16 mouse cellular contexts compared by ENCODE assay signal in the genomic region with DNA sequence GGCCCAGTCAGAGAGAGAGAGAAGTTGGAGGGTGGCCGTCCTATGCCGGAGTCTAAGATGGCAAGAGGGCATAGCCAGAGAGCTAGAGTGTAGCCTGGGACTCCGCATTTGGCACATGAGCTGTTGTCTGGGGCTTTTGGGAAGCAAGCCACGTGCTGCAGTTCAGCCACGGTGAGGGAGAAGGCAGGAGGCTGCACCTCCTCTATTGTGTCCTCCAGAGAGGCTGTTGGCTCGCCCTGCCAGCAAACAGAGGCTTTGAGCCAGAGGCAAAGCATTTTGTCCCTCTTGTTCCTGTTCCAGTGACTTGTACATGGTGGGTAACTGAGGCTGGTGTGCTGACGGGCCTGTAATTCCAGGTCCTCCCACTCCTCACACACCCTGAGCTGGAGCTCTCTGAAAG. TPM values are rescaled to one million over a fixed set of nuclear protein-coding genes. Genes with fewer than 3 reads are reported as not detected.
DNase-seq lines count a peak whose midpoint lies in the region.
"Had no signal": no experiment of that assay in that cellular context is flagged by ENCODE, and none has a peak within 500 bp of the region (broad histone marks: within the 10 kb centered on the region; RNA-seq: fewer than 3 reads in every experiment).

No protein-coding gene starts in this region.

- no peaks in the 10 kb centered on the region for H3K36me3 ChIP-seq in heart, embryonic 10.5 days
- H3K36me3 ChIP-seq: embryonic facial prominence, embryonic 12.5 days; hindbrain, embryonic 15.5 days; limb, embryonic 12.5 days; midbrain, embryonic 12.5 days; neural tube, embryonic 12.5 days had no signal

- intact Hi-C loops in left cerebral cortex, postnatal 4 days (cut with DNase I), result no loop called here

- H3K27me3 ChIP-seq in heart, embryonic 10.5 days (ENCODE audit: insufficient read depth, poor library complexity, severe bottlenecking), result no peaks in the 10 kb centered on the region
- H3K27me3 ChIP-seq: embryonic facial prominence, embryonic 12.5 days; hindbrain, embryonic 15.5 days; limb, embryonic 12.5 days; midbrain, embryonic 12.5 days; neural tube, embryonic 12.5 days had no signal

- WGBS in heart, embryonic 10.5 days, result 88% methylated on average over 7 of the region's 7 CpGs

- peak overlapping the region; percentile 44 for H3K27ac ChIP-seq in heart, embryonic 10.5 days
- H3K27ac ChIP-seq: kidney, postnatal 0 days; midbrain, embryonic 12.5 days; neural tube, embryonic 12.5 days had no signal

- H3K4me1 ChIP-seq in heart, embryonic 10.5 days, result peaks cover 18% of the 10 kb centered on the region
- H3K4me1 ChIP-seq: embryonic facial prominence, embryonic 12.5 days; limb, embryonic 12.5 days; midbrain, embryonic 12.5 days; neural tube, embryonic 12.5 days had no signal

- H3K4me3 ChIP-seq in heart, embryonic 10.5 days, result no peak overlapping the region
- H3K4me3 ChIP-seq: embryonic facial prominence, embryonic 12.5 days; hindbrain, embryonic 15.5 days; limb, embryonic 12.5 days; midbrain, embryonic 12.5 days; neural tube, embryonic 12.5 days had no signal

- DNase-seq in heart, embryonic 10.5 days (ENCODE audit: low spot score), result no peak
- DNase-seq in heart, postnatal 4 days, result no peak
- DNase-seq in left cerebral cortex, postnatal 4 days, result peak; percentile 56
- no peak for DNase-seq in left cerebral cortex, adult 18-20 months (ENCODE audit: low spot score in 2 of 2)
- DNase-seq in cerebellum, adult 18-20 months, result peak; percentile 52 to 58
- DNase-seq in cerebellum, postnatal 14 days, result peak; percentile 58 to 65
- DNase-seq in kidney, adult 9 months, result no peak
- no peak for DNase-seq in right cerebral cortex, postnatal 36 days (ENCODE audit: low spot score in 2 of 2)

- no peaks in the 10 kb centered on the region for H3K9me3 ChIP-seq in heart, embryonic 10.5 days
- H3K9me3 ChIP-seq: hindbrain, embryonic 15.5 days; neural tube, embryonic 12.5 days had no signal

RNA-seq across cellular contexts. Expression of a gene that starts 32.0 kb away (rescaled TPM):
- polyA plus RNA-seq in heart, embryonic 10.5 days (2016; fragmentation: Nextera tagmentation; extraction: Ambion mirVana), result 6.9 and 7.2 TPM in 2 replicates
- total RNA-seq in heart, postnatal 4 days (2021), result 10 to 100 TPM; 16.8 to 17.3 TPM
- total RNA-seq in left cerebral cortex, postnatal 4 days (2021), result 10 to 100 TPM; 37.0 to 41.8 TPM
- total RNA-seq in left cerebral cortex, adult 18-20 months (2021), result 10 to 100 TPM; 32.3 to 42.4 TPM

RNA-seq across cellular contexts. Expression of a gene that starts 50.1 kb away (rescaled TPM):
- polyA plus RNA-seq in heart, embryonic 10.5 days (2016; fragmentation: Nextera tagmentation; extraction: Ambion mirVana), result not detected in 2 replicates
- not detected for total RNA-seq in heart, postnatal 4 days (2021)
- not detected for total RNA-seq in left cerebral cortex, postnatal 4 days (2021)
- total RNA-seq in left cerebral cortex, adult 18-20 months (2021), result not detected
- polyA plus RNA-seq: embryonic facial prominence, embryonic 12.5 days; gonadal fat pad, adult 2 months; hindbrain, embryonic 15.5 days; kidney, postnatal 0 days; limb, embryonic 12.5 days; lung, adult 2 months; midbrain, embryonic 12.5 days; neural tube, embryonic 12.5 days had no signal

Comparison
In these comparisons a context has a peak if more than half of its experiments do, and no peak if none do; other contexts are left out.
1. DNase-seq: peak in left cerebral cortex, postnatal 4 days (single experiment), cerebellum, adult 18-20 months (2 of 2) and cerebellum, postnatal 14 days (2 of 2); none in heart, embryonic 10.5 days (single experiment), heart, postnatal 4 days (single experiment), left cerebral cortex, adult 18-20 months (0 of 2), kidney, adult 9 months (single experiment) and right cerebral cortex, postnatal 36 days (0 of 2).